Mouse (Mus musculus) CH12.LX (cell line): ENCODE measurements around the gene Cacna2d2. TPM values are rescaled to one million over a fixed set of nuclear protein-coding genes. Genes with fewer than 3 reads are reported as not detected.

ENCODE experiments used
- DNase-seq: peaks from one replicate; pipeline ENCODE4 v3.0.0-alpha.2; 2013; ENCODE audit errors: extremely low read depth
- H3K27ac ChIP-seq: 2 replicates; pipeline ENCODE4 v1.5.1; 2012; ENCODE audit warnings: low read depth, mild to moderate bottlenecking, control low read depth, moderate library complexity; ENCODE audit not compliant: insufficient read depth
- H3K27me3 ChIP-seq: replicated peaks from 2 replicates; pipeline ENCODE3; 2012; ENCODE audit warnings: inconsistent platforms
- H3K36me3 ChIP-seq, 2 experiments: replicated peaks in 1 of 2; 2 replicates each; pipeline versions ENCODE3 to v1.6.1; 2012; ENCODE audit warnings: inconsistent platforms in 1 of 2, low read length in 1 of 2, mild to moderate bottlenecking in 1 of 2, mixed read lengths in 1 of 2, moderate library complexity in 1 of 2; ENCODE audit not compliant: control insufficient read depth in 1 of 2, insufficient read depth in 1 of 2
- H3K4me1 ChIP-seq, 2 experiments: 2 replicates each; pipeline ENCODE4 v1.6.1; 2012; ENCODE audit warnings: inconsistent platforms in 1 of 2, moderate library complexity in 1 of 2; ENCODE audit not compliant: insufficient read depth in 2 of 2, control insufficient read depth in 1 of 2
- H3K4me2 ChIP-seq: 2 replicates; pipeline ENCODE4 v1.6.1; 2012; ENCODE audit warnings: low read depth, mild to moderate bottlenecking, control low read depth; ENCODE audit not compliant: poor library complexity, insufficient read depth, severe bottlenecking
- H3K4me3 ChIP-seq, 3 experiments: fragments of 150-350 bp in 1 of 3; sonication (generic) in 1 of 3; replicated peaks in 1 of 3; 2 replicates each; pipeline versions ENCODE3 to v1.5.1; 2011 to 2012; ENCODE audit warnings: low read depth in 2 of 3, low read length in 2 of 3, mild to moderate bottlenecking in 2 of 3, moderate library complexity in 2 of 3, control low read depth in 1 of 3, improper control_type of control experiment in 1 of 3, inconsistent platforms in 1 of 3, mixed read lengths in 1 of 3; ENCODE audit not compliant: poor library complexity in 1 of 3
- H3K79me2 ChIP-seq: replicated peaks from 2 replicates; pipeline ENCODE4 v1.6.1; 2012; ENCODE audit warnings: mild to moderate bottlenecking, moderate library complexity; ENCODE audit not compliant: control insufficient read depth, poor library complexity, insufficient read depth, severe bottlenecking; ENCODE audit errors: extremely low read depth
- H3K9ac ChIP-seq: 2 replicates; pipeline ENCODE4 v1.6.1; 2012; ENCODE audit warnings: low read depth, mild to moderate bottlenecking, control low read depth, moderate library complexity; ENCODE audit not compliant: insufficient read depth
- H3K9me3 ChIP-seq: replicated peaks from 2 replicates; pipeline ENCODE3; 2012; ENCODE audit warnings: low read length, inconsistent platforms, mixed read lengths
- CHD1 ChIP-seq: IDR thresholded peaks from 2 replicates; pipeline ENCODE4 v1.6.1; 2012; ENCODE audit warnings: low read depth, low read length, improper control_type of control experiment, inconsistent platforms
- CHD2 ChIP-seq: IDR thresholded peaks from 2 replicates; pipeline ENCODE4 v1.6.1; 2011; ENCODE audit warnings: low read length, improper control_type of control experiment
- E2F4 ChIP-seq: IDR thresholded peaks from 2 replicates; pipeline ENCODE4 v1.6.1; 2011; ENCODE audit warnings: low read depth, low read length, improper control_type of control experiment; ENCODE audit not compliant: insufficient replicate concordance
- HCFC1 ChIP-seq: IDR thresholded peaks from 2 replicates; pipeline ENCODE4 v1.6.1; 2012; ENCODE audit warnings: low read depth, mild to moderate bottlenecking, inconsistent platforms, low read length, improper control_type of control experiment
- JUN ChIP-seq: IDR thresholded peaks from 2 replicates; pipeline ENCODE4 v1.6.1; 2011; ENCODE audit warnings: low read depth, mild to moderate bottlenecking, low read length, improper control_type of control experiment, moderate library complexity; ENCODE audit not compliant: insufficient read depth
- MEF2A ChIP-seq: IDR thresholded peaks from 2 replicates; pipeline ENCODE4 v1.6.1; 2014; ENCODE audit warnings: low read depth, mild to moderate bottlenecking, inconsistent platforms, low read length, improper control_type of control experiment, borderline replicate concordance
- NELFE ChIP-seq: IDR thresholded peaks from 2 replicates; pipeline ENCODE4 v1.6.1; 2011; ENCODE audit warnings: low read depth, low read length, improper control_type of control experiment
- NRF1 ChIP-seq: IDR thresholded peaks from 2 replicates; pipeline ENCODE4 v1.6.1; 2014; ENCODE audit warnings: low read depth, mild to moderate bottlenecking, inconsistent platforms, low read length, improper control_type of control experiment, moderate library complexity
- PAX5 ChIP-seq: IDR thresholded peaks from 2 replicates; pipeline ENCODE4 v1.6.1; 2012; ENCODE audit warnings: low read length, inconsistent platforms, mixed read lengths
- RAD21 ChIP-seq: IDR thresholded peaks from 2 replicates; pipeline ENCODE4 v1.6.1; 2011; ENCODE audit warnings: low read depth, mild to moderate bottlenecking, low read length, improper control_type of control experiment, moderate library complexity
- RCOR1 ChIP-seq: conservative IDR thresholded peaks from 2 replicates; pipeline ENCODE4 v1.6.1; 2012; ENCODE audit warnings: low read depth, mild to moderate bottlenecking, inconsistent platforms, low read length, improper control_type of control experiment
- TCF12 ChIP-seq: IDR thresholded peaks from 2 replicates; pipeline ENCODE4 v1.6.1; 2014; ENCODE audit warnings: low read depth, mild to moderate bottlenecking, inconsistent platforms, low read length, improper control_type of control experiment
- UBTF ChIP-seq: IDR thresholded peaks from 2 replicates; pipeline ENCODE4 v1.6.1; 2012; ENCODE audit warnings: low read depth, mild to moderate bottlenecking, inconsistent platforms, low read length, improper control_type of control experiment, moderate library complexity
- USF2 ChIP-seq: conservative IDR thresholded peaks from 2 replicates; pipeline ENCODE4 v1.6.1; 2011; ENCODE audit warnings: low read depth, low read length, improper control_type of control experiment
- ZC3H11A ChIP-seq: IDR thresholded peaks from 2 replicates; pipeline ENCODE4 v1.6.1; 2012; ENCODE audit warnings: low read depth, mild to moderate bottlenecking, inconsistent platforms, low read length, improper control_type of control experiment
- ZMIZ1 ChIP-seq: IDR thresholded peaks from 2 replicates; pipeline ENCODE4 v1.6.1; 2012; ENCODE audit warnings: low read depth, mild to moderate bottlenecking, inconsistent platforms, low read length, improper control_type of control experiment
- dilution Hi-C: fragments of 300-500 bp; cut with MboI; formaldehyde crosslinking; loops from 2 replicates; pipeline ENCODE4 v1.14.3; 2020; ENCODE audit warnings: low sequenced_read_pairs; ENCODE audit not compliant: extremely low pct_unique_long_range_greater_than_20kb, extremely low pct_ligation_motif_present
- in situ Hi-C: fragments of 300-500 bp; cut with MboI; formaldehyde crosslinking; loops from 3 replicates; pipeline ENCODE4 v1.14.3; 2019; ENCODE audit warnings: low sequenced_read_pairs, low pct_ligation_motif_present, low pct_unique_long_range_greater_than_20kb, mixed read lengths
- polyA plus RNA-seq: library from polyadenylated mRNA; unstranded; fragments of >175 nt; gene quantifications from 2 replicates; pipeline ENCODE4 v1.2.1, GENCODE M21; 2012; ENCODE audit warnings: low read depth; ENCODE audit not compliant: insufficient read length
- total RNA-seq, 2 experiments: library from RNA; depleted of rRNA; stranded (reverse); fragments of 300-350 nt in 1 of 2; fragments of >200 nt in 1 of 2; gene quantifications; 2 replicates each; pipeline ENCODE4 v1.2.3; 2012 to 2014

The Cacna2d2 gene
- total and polyA plus RNA-seq, 3 experiments = 0.04 TPM; not detected in 2

DNA sequence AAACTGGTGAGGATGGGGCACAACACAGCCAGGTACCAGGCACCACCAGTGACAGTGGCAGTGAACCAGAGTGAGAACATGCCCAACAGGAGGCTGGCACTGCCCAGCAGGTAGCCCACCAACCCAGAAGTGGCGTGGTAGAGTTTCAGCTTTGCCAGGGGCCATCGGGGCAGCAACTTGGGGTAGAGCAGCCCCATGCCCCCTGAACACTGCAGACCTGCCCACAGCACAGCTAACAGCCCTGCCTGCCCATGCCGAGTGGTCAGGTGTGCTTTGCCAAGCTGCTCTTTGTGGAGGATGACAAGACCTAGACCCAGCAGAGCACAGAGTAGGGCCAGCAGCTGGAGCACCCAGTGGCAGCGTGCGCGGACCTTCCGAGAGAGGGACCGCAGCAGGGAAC is 140.5 kb downstream of the Cacna2d2 start:
- TF ChIP-seq UBTF (no peak), ZC3H11A (no peak), NELFE (no peak), TCF12 (no peak), RCOR1 (no peak), CHD1 (no peak)
- in situ Hi-C loops (no loop called here), dilution Hi-C loops (no loop called here)
- no peaks in the 10 kb centered on the region for H3K27me3 ChIP-seq
- H3K79me2 ChIP-seq = peaks cover 26% of the 10 kb centered on the region
- no peak overlapping the region for H3K9ac ChIP-seq
- no peak for DNase-seq
- H3K9me3 ChIP-seq = no peaks in the 10 kb centered on the region
- no peak overlapping the region for H3K4me2 ChIP-seq
- H3K36me3 ChIP-seq = peaks cover 43 to 61% of the 10 kb centered on the region in 2 experiments
- H3K4me1 ChIP-seq = peaks cover 9 to 40% of the 10 kb centered on the region in 2 experiments
- H3K4me3 ChIP-seq = no peak overlapping the region
- H3K27ac ChIP-seq = no peak overlapping the region

DNA sequence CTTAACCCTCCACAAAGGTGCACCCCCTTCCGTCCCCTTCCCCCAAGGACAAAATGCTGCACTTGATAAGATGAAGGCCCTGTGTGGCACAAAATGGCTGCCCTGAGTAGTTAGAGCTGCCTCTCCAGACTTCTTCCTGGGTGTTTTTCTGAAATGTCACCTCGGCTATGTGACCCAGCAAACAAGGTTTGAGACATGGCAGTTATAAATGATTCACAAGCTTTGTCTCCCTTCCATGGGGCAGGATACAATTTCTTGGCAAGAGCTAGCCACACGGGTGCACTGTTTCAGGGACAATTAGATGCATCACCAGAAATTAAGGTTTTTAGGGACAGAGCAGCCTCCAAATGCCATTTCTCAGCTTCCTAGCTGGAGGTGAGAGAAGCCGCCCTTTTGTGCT is 141.0 kb downstream of the Cacna2d2 start:
- TF ChIP-seq RAD21 (no peak), JUN (no peak), USF2 (no peak), E2F4 (no peak), NRF1 (no peak), MEF2A (no peak), CHD2 (no peak), UBTF (no peak), PAX5 (no peak), CHD1 (no peak), TCF12 (no peak), ZMIZ1 (no peak), HCFC1 (no peak)
- Histone ChIP-seq H3K79me2 (peaks cover 21% of the 10 kb centered on the region), H3K9me3 (no peaks in the 10 kb centered on the region), H3K4me1 (peaks cover 9 to 40% of the 10 kb centered on the region in 2 experiments), H3K4me3 (no peak overlapping the region), H3K27ac (no peak overlapping the region), H3K9ac (no peak overlapping the region), H3K4me2 (no peak overlapping the region), H3K36me3 (peaks cover 47 to 66% of the 10 kb centered on the region in 2 experiments), H3K27me3 (no peaks in the 10 kb centered on the region)
- dilution Hi-C loops (no loop called here), in situ Hi-C loops (no loop called here)
- no peak for DNase-seq
